Mouse (Mus musculus): ENCODE data around the gene Car9. TPM values are rescaled to one million over a fixed set of nuclear protein-coding genes. Genes with fewer than 3 reads are reported as not detected.

Car9 gene
- total and polyA plus RNA-seq, 3 experiments = 0.77 to 3.3 TPM; not detected in 1

- no peak overlapping the region for H3K27ac ChIP-seq (ENCODE audit: control insufficient read depth, low read depth, low read length)
- no peaks in the 10 kb centered on the region for H3K27me3 ChIP-seq (ENCODE audit: control insufficient read depth in 1 of 2, insufficient read depth in 2 of 2, low read length in 2 of 2)
- TF ChIP-seq SIN3A (IDR thresholded peaks at IDR 0.05; ENCODE audit: low read length) (no peak), TAL1 (IDR thresholded peaks at IDR 0.05; ENCODE audit: low read length) (no peak), POLR2A (IDR thresholded peaks at IDR 0.05; ENCODE audit: control insufficient read depth in 1 of 2, insufficient read depth in 1 of 2, low read depth in 1 of 2, low read length in 2 of 2, poor library complexity in 1 of 2) (no peak), ZNF384 (IDR thresholded peaks at IDR 0.05; ENCODE audit: low read depth, low read length) (no peak), KAT2A (conservative IDR thresholded peaks at IDR 0.05; ENCODE audit: low read depth, low read length) (no peak), SMC3 (IDR thresholded peaks at IDR 0.05; ENCODE audit: low read depth, low read length) (no peak), EP300 (IDR thresholded peaks at IDR 0.05; ENCODE audit: low read depth in 1 of 2, low read length in 2 of 2) (no peak), JUND (IDR thresholded peaks at IDR 0.05; ENCODE audit: low read depth, low read length) (no peak), UBTF (IDR thresholded peaks at IDR 0.05; ENCODE audit: borderline replicate concordance, insufficient read depth, low read depth, low read length) (no peak), TBP (IDR thresholded peaks at IDR 0.05; ENCODE audit: low read depth, low read length) (no peak), ZC3H11A (IDR thresholded peaks at IDR 0.05; ENCODE audit: low read depth, low read length) (no peak), BHLHE40 (IDR thresholded peaks at IDR 0.05; ENCODE audit: borderline replicate concordance, low read depth, low read length) (no peak), MXI1 (IDR thresholded peaks at IDR 0.05; ENCODE audit: low read depth, low read length) (no peak), MYC (IDR thresholded peaks at IDR 0.05; ENCODE audit: low read depth, low read length) (no peak), NELFE (IDR thresholded peaks at IDR 0.05; ENCODE audit: low read depth, low read length) (no peak), GABPA (IDR thresholded peaks at IDR 0.05; ENCODE audit: low read depth, low read length) (no peak), CHD1 (IDR thresholded peaks at IDR 0.05; ENCODE audit: low read depth, low read length) (no peak)
- no peak overlapping the region for H3K4me3 ChIP-seq (ENCODE audit: control insufficient read depth in 1 of 2, insufficient read depth in 1 of 2, low read depth in 2 of 2, low read length in 2 of 2)
- H3K79me2 ChIP-seq (ENCODE audit: control insufficient read depth, insufficient read depth, low read length, poor library complexity) = no peaks in the 10 kb centered on the region
- no peak for DNase-seq (ENCODE audit: low read depth, low spot score)
- H3K9me3 ChIP-seq (replicated peaks; ENCODE audit: insufficient read depth, low read length) = no peaks in the 10 kb centered on the region
- H3K9ac ChIP-seq (ENCODE audit: control insufficient read depth, low read depth, low read length, poor library complexity, severe bottlenecking) = no peak overlapping the region
- no peaks in the 10 kb centered on the region for H3K4me1 ChIP-seq (ENCODE audit: control insufficient read depth in 1 of 2, insufficient read depth in 2 of 2, low read length in 2 of 2)
- H3K36me3 ChIP-seq (ENCODE audit: control insufficient read depth in 1 of 2, insufficient read depth in 2 of 2, low read length in 2 of 2) = no peaks in the 10 kb centered on the region
Observed at GRCm38 (mm10) chr4:43470301-43470700, 36.5 kb upstream of the Car9 start.

GRCm38 (mm10) chr4:43473636-43474035, 33.1 kb upstream of the Car9 start:
- no peak overlapping the region for H3K4me3 ChIP-seq (ENCODE audit: control insufficient read depth in 1 of 2, insufficient read depth in 1 of 2, low read depth in 2 of 2, low read length in 2 of 2)
- no peak for TF ChIP-seq MYB (IDR thresholded peaks at IDR 0.05; ENCODE audit: low read depth, low read length)
- TF ChIP-seq MYC (IDR thresholded peaks at IDR 0.05; ENCODE audit: low read depth, low read length) = no peak
- TF ChIP-seq TAL1 (IDR thresholded peaks at IDR 0.05; ENCODE audit: low read length) = no peak
- TF ChIP-seq E2F4 (IDR thresholded peaks at IDR 0.05; ENCODE audit: borderline replicate concordance, low read depth, low read length) = no peak
- no peak for TF ChIP-seq NRF1 (IDR thresholded peaks at IDR 0.05; ENCODE audit: insufficient read depth, low read depth, low read length, poor library complexity, severe bottlenecking)
- no peak for TF ChIP-seq KAT2A (conservative IDR thresholded peaks at IDR 0.05; ENCODE audit: low read depth, low read length)
- no peak for TF ChIP-seq POLR2AphosphoS5 (IDR thresholded peaks at IDR 0.05; ENCODE audit: borderline replicate concordance, low read depth, low read length)
- TF ChIP-seq MAZ (IDR thresholded peaks at IDR 0.05; ENCODE audit: low read depth, low read length) = no peak
- TF ChIP-seq SIN3A (IDR thresholded peaks at IDR 0.05; ENCODE audit: low read length) = no peak
- TF ChIP-seq RAD21 (IDR thresholded peaks at IDR 0.05; ENCODE audit: low read depth, low read length) = no peak
- TF ChIP-seq TBP (IDR thresholded peaks at IDR 0.05; ENCODE audit: low read depth, low read length) = no peak
- TF ChIP-seq ZNF384 (IDR thresholded peaks at IDR 0.05; ENCODE audit: low read depth, low read length) = no peak
- TF ChIP-seq GABPA (IDR thresholded peaks at IDR 0.05; ENCODE audit: low read depth, low read length) = no peak
- no peak for TF ChIP-seq MAX (IDR thresholded peaks at IDR 0.05; ENCODE audit: low read length)
- no peak for TF ChIP-seq MXI1 (IDR thresholded peaks at IDR 0.05; ENCODE audit: low read depth, low read length)
- no peak for TF ChIP-seq CTCF (IDR thresholded peaks at IDR 0.05 in 2 of 3, conservative IDR thresholded peaks at IDR 0.05 in 1 of 3; ENCODE audit: control insufficient read depth in 1 of 3, insufficient read depth in 1 of 3, low read depth in 2 of 3, low read length in 3 of 3, poor library complexity in 1 of 3, severe bottlenecking in 1 of 3)
- H3K4me1 ChIP-seq (ENCODE audit: control insufficient read depth in 1 of 2, insufficient read depth in 2 of 2, low read length in 2 of 2) = peaks cover 0 to 4% of the 10 kb centered on the region in 2 experiments; a peak in 2 of 4 replicates
- no peak for DNase-seq (ENCODE audit: low read depth, low spot score)
- no peak overlapping the region for H3K27ac ChIP-seq (ENCODE audit: control insufficient read depth, low read depth, low read length)
- no peak overlapping the region for H3K9ac ChIP-seq (ENCODE audit: control insufficient read depth, low read depth, low read length, poor library complexity, severe bottlenecking)
- H3K36me3 ChIP-seq (ENCODE audit: control insufficient read depth in 1 of 2, insufficient read depth in 2 of 2, low read length in 2 of 2) = no peaks in the 10 kb centered on the region
- no peaks in the 10 kb centered on the region for H3K79me2 ChIP-seq (ENCODE audit: control insufficient read depth, insufficient read depth, low read length, poor library complexity)
- H3K27me3 ChIP-seq (ENCODE audit: control insufficient read depth in 1 of 2, insufficient read depth in 2 of 2, low read length in 2 of 2) = no peaks in the 10 kb centered on the region
- no peaks in the 10 kb centered on the region for H3K9me3 ChIP-seq (replicated peaks; ENCODE audit: insufficient read depth, low read length)
